Mouse (Mus musculus): Measurements from ENCODE around the gene Tmem11. TPM values are rescaled to one million over a fixed set of nuclear protein-coding genes. Genes with fewer than 3 reads are reported as not detected.

The Tmem11 gene
- polyA plus RNA-seq, 1 experiment = 20.8 TPM

GRCm38 (mm10) chr11:60867904-60868303 is 11.2 kb downstream of the Tmem11 start:
- Histone ChIP-seq H3K4me1 (ENCODE audit: control insufficient read depth, insufficient read depth, low read length) (no peaks in the 10 kb centered on the region), H3K4me3 (ENCODE audit: insufficient read depth, low read length) (no peak overlapping the region), H3K27ac (ENCODE audit: insufficient read depth, low read depth, low read length) (no peak overlapping the region)
- TF ChIP-seq CTCF (IDR thresholded peaks at IDR 0.05; ENCODE audit: low read depth, low read length) = no peak
- no peak for TF ChIP-seq POLR2A (IDR thresholded peaks at IDR 0.05; ENCODE audit: borderline replicate concordance, low read depth, low read length)

- TF ChIP-seq CTCF (IDR thresholded peaks at IDR 0.05; ENCODE audit: low read depth, low read length) (no peak), POLR2A (IDR thresholded peaks at IDR 0.05; ENCODE audit: borderline replicate concordance, low read depth, low read length) (no peak)
- Histone ChIP-seq H3K4me3 (ENCODE audit: insufficient read depth, low read length) (no peak overlapping the region), H3K27ac (ENCODE audit: insufficient read depth, low read depth, low read length) (no peak overlapping the region), H3K4me1 (ENCODE audit: control insufficient read depth, insufficient read depth, low read length) (peaks cover 2% of the 10 kb centered on the region; the same call in 1 of the 2 replicates)
These were observed 11.6 kb downstream of the Tmem11 start for GRCm38 (mm10) chr11:60867456-60867855.

GRCm38 (mm10) chr11:60866021-60866420 is 13.1 kb downstream of the Tmem11 start:
- no peak for TF ChIP-seq CTCF (IDR thresholded peaks at IDR 0.05; ENCODE audit: low read depth, low read length)
- no peak for TF ChIP-seq POLR2A (IDR thresholded peaks at IDR 0.05; ENCODE audit: borderline replicate concordance, low read depth, low read length)
- Histone ChIP-seq H3K4me1 (ENCODE audit: control insufficient read depth, insufficient read depth, low read length) (peaks cover 8% of the 10 kb centered on the region), H3K4me3 (ENCODE audit: insufficient read depth, low read length) (no peak overlapping the region), H3K27ac (ENCODE audit: insufficient read depth, low read depth, low read length) (no peak overlapping the region)

- Histone ChIP-seq H3K4me1 (ENCODE audit: control insufficient read depth, insufficient read depth, low read length) (peaks cover 8% of the 10 kb centered on the region), H3K4me3 (ENCODE audit: insufficient read depth, low read length) (no peak overlapping the region), H3K27ac (ENCODE audit: insufficient read depth, low read depth, low read length) (no peak overlapping the region)
- TF ChIP-seq CTCF (IDR thresholded peaks at IDR 0.05; ENCODE audit: low read depth, low read length) = no peak
These were observed 14.2 kb downstream of the Tmem11 start for GRCm38 (mm10) chr11:60864916-60865315.

- no peak overlapping the region for H3K4me3 ChIP-seq (ENCODE audit: insufficient read depth, low read length)
- peaks cover 10% of the 10 kb centered on the region for H3K4me1 ChIP-seq (ENCODE audit: control insufficient read depth, insufficient read depth, low read length)
- TF ChIP-seq CTCF (IDR thresholded peaks at IDR 0.05; ENCODE audit: low read depth, low read length) = no peak
- TF ChIP-seq POLR2A (IDR thresholded peaks at IDR 0.05; ENCODE audit: borderline replicate concordance, low read depth, low read length) = no peak
- H3K27ac ChIP-seq (ENCODE audit: insufficient read depth, low read depth, low read length) = no peak overlapping the region
These were observed 14.9 kb downstream of the Tmem11 start for GRCm38 (mm10) chr11:60864166-60864565.

- H3K4me3 ChIP-seq (ENCODE audit: insufficient read depth, low read length) = no peak overlapping the region
- TF ChIP-seq POLR2A (IDR thresholded peaks at IDR 0.05; ENCODE audit: borderline replicate concordance, low read depth, low read length) = no peak
- no peak for TF ChIP-seq CTCF (IDR thresholded peaks at IDR 0.05; ENCODE audit: low read depth, low read length)
- H3K4me1 ChIP-seq (ENCODE audit: control insufficient read depth, insufficient read depth, low read length) = peaks cover 10% of the 10 kb centered on the region
- no peak overlapping the region for H3K27ac ChIP-seq (ENCODE audit: insufficient read depth, low read depth, low read length)
These were observed 15.9 kb downstream of the Tmem11 start for GRCm38 (mm10) chr11:60863196-60863595.

- Histone ChIP-seq H3K4me3 (ENCODE audit: insufficient read depth, low read length) (no peak overlapping the region), H3K27ac (ENCODE audit: insufficient read depth, low read depth, low read length) (no peak overlapping the region), H3K4me1 (ENCODE audit: control insufficient read depth, insufficient read depth, low read length) (peaks cover 10% of the 10 kb centered on the region)
- TF ChIP-seq POLR2A (IDR thresholded peaks at IDR 0.05; ENCODE audit: borderline replicate concordance, low read depth, low read length) (no peak), CTCF (IDR thresholded peaks at IDR 0.05; ENCODE audit: low read depth, low read length) (no peak)
These were observed 17.1 kb downstream of the Tmem11 start for GRCm38 (mm10) chr11:60861993-60862392.

- no peak for TF ChIP-seq POLR2A (IDR thresholded peaks at IDR 0.05; ENCODE audit: borderline replicate concordance, low read depth, low read length)
- TF ChIP-seq CTCF (IDR thresholded peaks at IDR 0.05; ENCODE audit: low read depth, low read length) = no peak
- no peak overlapping the region for H3K27ac ChIP-seq (ENCODE audit: insufficient read depth, low read depth, low read length)
These were observed 22.5 kb downstream of the Tmem11 start for GRCm38 (mm10) chr11:60856587-60856986.

GRCm38 (mm10) chr11:60845415-60845814 is 33.7 kb downstream of the Tmem11 start:
- H3K4me1 ChIP-seq (ENCODE audit: control insufficient read depth, insufficient read depth, low read length) = peaks cover 42% of the 10 kb centered on the region
- H3K4me3 ChIP-seq (ENCODE audit: insufficient read depth, low read length) = no peak overlapping the region
- TF ChIP-seq POLR2A (IDR thresholded peaks at IDR 0.05; ENCODE audit: borderline replicate concordance, low read depth, low read length) (no peak), CTCF (IDR thresholded peaks at IDR 0.05; ENCODE audit: low read depth, low read length) (no peak)
- no peak overlapping the region for H3K27ac ChIP-seq (ENCODE audit: insufficient read depth, low read depth, low read length)

More at GRCm38 (mm10) chr11:60856587-60856986, 22.5 kb downstream of the Tmem11 start:
- H3K4me3 ChIP-seq (ENCODE audit: insufficient read depth, low read length) = no peak overlapping the region
- H3K4me1 ChIP-seq (ENCODE audit: control insufficient read depth, insufficient read depth, low read length) = 0 out of 2 replicates have a peak, but pooled peaks cover 2% of the 10 kb centered on the region

- Histone ChIP-seq H3K27ac (ENCODE audit: insufficient read depth, low read depth, low read length) (no peak overlapping the region), H3K4me1 (ENCODE audit: control insufficient read depth, insufficient read depth, low read length) (peaks cover 52% of the 10 kb centered on the region), H3K4me3 (ENCODE audit: insufficient read depth, low read length) (no peak overlapping the region)
- TF ChIP-seq POLR2A (IDR thresholded peaks at IDR 0.05; ENCODE audit: borderline replicate concordance, low read depth, low read length) = no peak
- TF ChIP-seq CTCF (IDR thresholded peaks at IDR 0.05; ENCODE audit: low read depth, low read length) = no peak
These were observed 35.7 kb downstream of the Tmem11 start for GRCm38 (mm10) chr11:60843412-60843811.
